Mouse (Mus musculus) hindbrain, postnatal 0 days (tissue): Measurements from ENCODE around the gene Robo3. TPM values are rescaled to one million over a fixed set of nuclear protein-coding genes. Genes with fewer than 3 reads are reported as not detected.

Experiments
- ATAC-seq: fragments of 200-750 bp; cut with Nextera tagmentation; 2 replicates; pipeline ENCODE4 v1.8.0; 2017; ENCODE audit warnings: mild to moderate bottlenecking, moderate TSS enrichment, moderate library complexity
- DNase-seq: peaks from one replicate; pipeline ENCODE4 v3.0.0-alpha.2; 2015; ENCODE audit warnings: low spot score
- H3K27ac ChIP-seq: fragments of 300-500 bp; sonication (generic); 2 replicates; pipeline ENCODE4 v1.5.1; 2014; ENCODE audit warnings: mild to moderate bottlenecking
- H3K27me3 ChIP-seq: fragments of 300-500 bp; sonication (generic); 2 replicates; pipeline ENCODE4 v1.6.1; 2014; ENCODE audit warnings: low read length, mixed read lengths; ENCODE audit not compliant: insufficient read depth
- H3K36me3 ChIP-seq: fragments of 300-500 bp; sonication (generic); 2 replicates; pipeline ENCODE4 v1.6.1; 2014; ENCODE audit warnings: low read length, mixed read lengths; ENCODE audit not compliant: insufficient read depth
- H3K4me1 ChIP-seq: fragments of 300-500 bp; sonication (generic); 2 replicates; pipeline ENCODE4 v1.6.1; 2014; ENCODE audit warnings: antibody characterized with exemption, low read length, mixed read lengths; ENCODE audit not compliant: insufficient read depth
- H3K4me2 ChIP-seq: fragments of 300-500 bp; sonication (generic); 2 replicates; pipeline ENCODE4 v1.6.1; 2014; ENCODE audit warnings: low read depth, mild to moderate bottlenecking, low read length, moderate library complexity, mixed read lengths
- H3K4me3 ChIP-seq: fragments of 300-500 bp; sonication (generic); 2 replicates; pipeline ENCODE4 v1.5.1; 2014; ENCODE audit warnings: low read length
- H3K9ac ChIP-seq: fragments of 300-500 bp; sonication (generic); replicated peaks from 2 replicates; pipeline ENCODE4 v1.6.1; 2014; ENCODE audit warnings: mild to moderate bottlenecking, low read length, moderate library complexity, mixed read lengths
- H3K9me3 ChIP-seq: fragments of 300-500 bp; sonication (generic); 2 replicates; pipeline ENCODE4 v1.6.1; 2016; ENCODE audit warnings: low read length, mixed read lengths
- CTCF ChIP-seq: IDR thresholded peaks from 2 replicates; pipeline ENCODE4 v1.5.1; 2016; ENCODE audit warnings: antibody characterized with exemption, control low read depth, low read depth
- WGBS: fragments of 180-500 bp; shearing (Covaris S2); extraction: QIAGEN DNeasy Blood & Tissue Kit; methylation state at CpG from one replicate; pipeline ENCODE4 v1.1.7; 2014; 5-methylcytosine and 5-hydroxymethylcytosine counted together
- polyA plus RNA-seq: library from polyadenylated mRNA; unstranded; fragments of >200 nt; fragmentation: Nextera tagmentation; extraction: Ambion mirVana; gene quantifications from 2 replicates; pipeline ENCODE4 v1.2.1, GENCODE M21; 2015
- total RNA-seq: library from RNA; depleted of rRNA; stranded (reverse); fragments of >200 nt; gene quantifications from 2 replicates; pipeline ENCODE4 v1.2.3, GENCODE M21; 2014

The Robo3 gene
- total and polyA plus RNA-seq, 2 experiments from 2014 or later, result 1.6 to 2.8 TPM

- no peaks in the 10 kb centered on the region for H3K4me1 ChIP-seq
- H3K4me3 ChIP-seq, result no peak overlapping the region
- no peak overlapping the region for H3K4me2 ChIP-seq
- no peak for ATAC-seq
- H3K9me3 ChIP-seq, result no peaks in the 10 kb centered on the region
- TF ChIP-seq CTCF, result no peak
- no peaks in the 10 kb centered on the region for H3K27me3 ChIP-seq
- H3K27ac ChIP-seq, result no peak overlapping the region
- H3K36me3 ChIP-seq, result no peaks in the 10 kb centered on the region
- H3K9ac ChIP-seq, result no peak overlapping the region
- WGBS, result 89% methylated on average over 6 of the region's 6 CpGs
- DNase-seq, result no peak
These were observed 49.9 kb downstream of the Robo3 start for GRCm38 (mm10) chr9:37383161-37383560.

GRCm38 (mm10) chr9:37375718-37376117, 57.3 kb downstream of the Robo3 start:
- Histone ChIP-seq H3K9me3 (no peaks in the 10 kb centered on the region), H3K4me1 (no peaks in the 10 kb centered on the region), H3K9ac (no peak overlapping the region), H3K27me3 (no peaks in the 10 kb centered on the region), H3K4me3 (no peak overlapping the region), H3K27ac (no peak overlapping the region), H3K4me2 (no peak overlapping the region), H3K36me3 (no peaks in the 10 kb centered on the region)
- 62% methylated on average over 5 of the region's 5 CpGs for WGBS
- no peak for TF ChIP-seq CTCF
- ATAC-seq (no peak), DNase-seq (peak; percentile 36)

- Histone ChIP-seq H3K9me3 (no peaks in the 10 kb centered on the region), H3K4me1 (no peaks in the 10 kb centered on the region), H3K27ac (no peak overlapping the region), H3K4me2 (0 out of 2 replicates have a peak overlapping the region, but pooled peaks have one; percentile 1), H3K27me3 (no peaks in the 10 kb centered on the region), H3K4me3 (no peak overlapping the region), H3K36me3 (no peaks in the 10 kb centered on the region), H3K9ac (no peak overlapping the region)
- DNase-seq (no peak), ATAC-seq (no peak)
- no peak for TF ChIP-seq CTCF
- 83% methylated on average over 7 of the region's 7 CpGs for WGBS
These were observed 61.7 kb downstream of the Robo3 start for GRCm38 (mm10) chr9:37371232-37371801.

GRCm38 (mm10) chr9:37368860-37369259, 64.2 kb downstream of the Robo3 start:
- H3K9ac ChIP-seq, result peak overlapping the region; percentile 25; the same call in 1 of the 2 replicates
- H3K4me1 ChIP-seq, result no peaks in the 10 kb centered on the region
- H3K27me3 ChIP-seq, result no peaks in the 10 kb centered on the region
- no peaks in the 10 kb centered on the region for H3K9me3 ChIP-seq
- ATAC-seq (no peak), DNase-seq (no peak)
- 69% methylated on average over 8 of the region's 8 CpGs for WGBS
- H3K27ac ChIP-seq, result peak overlapping the region; percentile 92
- peak overlapping the region; percentile 46 for H3K4me2 ChIP-seq
- peak overlapping the region; percentile 39 for H3K4me3 ChIP-seq
- TF ChIP-seq CTCF, result no peak
- H3K36me3 ChIP-seq, result no peaks in the 10 kb centered on the region

GRCm38 (mm10) chr9:37368081-37368830, 64.8 kb downstream of the Robo3 start:
- Histone ChIP-seq H3K27ac (peak overlapping the region; percentile 92), H3K9me3 (no peaks in the 10 kb centered on the region), H3K4me2 (peak overlapping the region; percentile 46), H3K9ac (peak overlapping the region; percentile 55), H3K4me1 (no peaks in the 10 kb centered on the region), H3K4me3 (peak overlapping the region; percentile 39), H3K36me3 (no peaks in the 10 kb centered on the region), H3K27me3 (no peaks in the 10 kb centered on the region)
- ATAC-seq, result no peak
- DNase-seq, result no peak
- WGBS, result 78% methylated on average over 11 of the region's 11 CpGs
- TF ChIP-seq CTCF, result peak; percentile 48; the same call in 1 of the 2 replicates

GRCm38 (mm10) chr9:37367301-37368080, 65.6 kb downstream of the Robo3 start, which contains the start of gene Hepacam:
Hepacam (plus strand) TSS chr9:37367351.
- 70% methylated on average over 17 of the region's 17 CpGs for WGBS
- ATAC-seq (peak; percentile 95), DNase-seq (peak; percentile 74)
- no peaks in the 10 kb centered on the region for H3K9me3 ChIP-seq
- H3K36me3 ChIP-seq, result no peaks in the 10 kb centered on the region
- H3K4me2 ChIP-seq, result peak within 1 kb of the TSS; percentile 46
- H3K27me3 ChIP-seq, result no peaks in the 10 kb centered on the region
- peaks cover 3% of the 10 kb centered on the region; the same call in 1 of the 2 replicates for H3K4me1 ChIP-seq
- peak within 1 kb of the TSS; percentile 39 for H3K4me3 ChIP-seq
- peak within 1 kb of the TSS; percentile 55 for H3K9ac ChIP-seq
- peak within 1 kb of the TSS; percentile 92 for H3K27ac ChIP-seq
- TF ChIP-seq CTCF, result no peak
